Comparison of ENCODE assay signal across 18 mouse cellular contexts in the genomic region with DNA sequence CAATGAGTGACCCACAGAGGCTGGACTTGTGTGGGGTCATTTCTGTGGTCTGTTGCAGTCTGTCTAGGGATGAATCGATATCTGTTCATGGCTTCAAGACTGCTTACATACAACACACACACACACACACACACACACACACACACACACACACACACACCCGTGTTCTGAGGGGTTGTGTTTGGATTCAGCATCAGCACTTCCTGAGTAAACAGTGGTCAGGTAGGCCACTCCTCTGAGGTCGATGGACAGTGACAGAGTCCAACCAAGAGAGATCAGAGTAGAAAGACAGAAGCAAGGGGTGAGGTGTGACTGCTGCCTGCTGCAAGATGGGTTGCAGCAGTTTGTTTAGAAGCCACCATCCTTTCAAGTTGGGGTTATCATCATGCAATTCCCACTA.
DNase-seq lines count a peak whose midpoint lies in the region; ATAC-seq and TF ChIP-seq lines count a peak whose summit lies in the region.
"Had no signal": no experiment of that assay in that cellular context is flagged by ENCODE, and none has a peak within 500 bp of the region (broad histone marks: within the 10 kb centered on the region; RNA-seq: fewer than 3 reads in every experiment).

No protein-coding gene starts in this region.

- peaks cover 34% of the 10 kb centered on the region for H3K4me1 ChIP-seq in cortical plate, adult 2 months (ENCODE audit: control insufficient read depth, insufficient read depth, low read length)
- H3K4me1 ChIP-seq in liver, embryonic 13.5 days (replicated peaks) = peaks cover 12% of the 10 kb centered on the region; the same call in 1 of the 2 replicates
- H3K4me1 ChIP-seq in liver, postnatal 0 days (ENCODE audit: insufficient read depth) = peaks cover 6% of the 10 kb centered on the region
- 0 out of 2 replicates have a peak, but pooled peaks cover 3% of the 10 kb centered on the region for H3K4me1 ChIP-seq in lung, postnatal 0 days (ENCODE audit: insufficient read depth, low read depth, low read length)
- H3K4me1 ChIP-seq: embryonic facial prominence, embryonic 12.5 days; forebrain, embryonic 15.5 days had no signal

- 34% methylated on average over 3 of the region's 3 CpGs for WGBS in liver, embryonic 13.5 days (ENCODE audit: insufficient replicate concordance)
- WGBS in liver, postnatal 0 days (ENCODE audit: insufficient replicate concordance) = 28% methylated on average over 3 of the region's 3 CpGs
- WGBS in lung, postnatal 0 days = 34% methylated on average over 3 of the region's 3 CpGs

- no peak overlapping the region for H3K9ac ChIP-seq in liver, embryonic 13.5 days
- no peak overlapping the region for H3K9ac ChIP-seq in liver, postnatal 0 days (replicated peaks)
- no peak overlapping the region for H3K9ac ChIP-seq in lung, postnatal 0 days (replicated peaks; ENCODE audit: low read depth)
- H3K9ac ChIP-seq: embryonic facial prominence, embryonic 12.5 days; forebrain, embryonic 15.5 days; hindbrain, embryonic 12.5 days had no signal

- DNase-seq in liver = peak; percentile 18
- DNase-seq in liver, embryonic 13.5 days = no peak
- DNase-seq in liver, postnatal 0 days = peak; percentile 68
- no peak for DNase-seq in frontal cortex, postnatal 25 days (ENCODE audit: low spot score in 2 of 2)
- no peak for DNase-seq in lung, postnatal 4 days
- no peak for DNase-seq in lung, postnatal 0 days (ENCODE audit: low spot score)
- DNase-seq: adrenal gland, adult 2 months; adrenal gland, postnatal 36 days; cerebellum, adult 2 months; cerebellum, postnatal 10 days; gastrocnemius, postnatal 14 days; heart, postnatal 10 days; heart, postnatal 4 days had no signal

- H3K4me3 ChIP-seq in cortical plate, adult 2 months (ENCODE audit: insufficient read depth, low read length) = no peak overlapping the region
- no peak overlapping the region for H3K4me3 ChIP-seq in liver, embryonic 13.5 days (replicated peaks)
- H3K4me3 ChIP-seq in liver, postnatal 0 days (ENCODE audit: low read depth, low read length) = no peak overlapping the region
- no peak overlapping the region for H3K4me3 ChIP-seq in lung, postnatal 0 days (ENCODE audit: low read depth, low read length)
- H3K4me3 ChIP-seq: embryonic facial prominence, embryonic 12.5 days; forebrain, embryonic 15.5 days; hindbrain, embryonic 12.5 days had no signal

- H3K36me3 ChIP-seq in liver, embryonic 13.5 days = no peaks in the 10 kb centered on the region
- no peaks in the 10 kb centered on the region for H3K36me3 ChIP-seq in liver, postnatal 0 days (replicated peaks; ENCODE audit: insufficient read depth, low read length)
- H3K36me3 ChIP-seq in lung, postnatal 0 days (ENCODE audit: insufficient read depth, low read length) = no peaks in the 10 kb centered on the region
- H3K36me3 ChIP-seq: embryonic facial prominence, embryonic 12.5 days; forebrain, embryonic 15.5 days; hindbrain, embryonic 12.5 days had no signal

- TF ChIP-seq CTCF in cortical plate, adult 2 months (IDR thresholded peaks at IDR 0.05; ENCODE audit: extremely low read depth, insufficient read depth, low read length) = no peak
- no peak for TF ChIP-seq CTCF in liver, postnatal 0 days (IDR thresholded peaks at IDR 0.05; ENCODE audit: low read depth)
- no peak for TF ChIP-seq CTCF in lung, postnatal 0 days (IDR thresholded peaks at IDR 0.05)

- TF ChIP-seq EP300 in liver, postnatal 0 days (IDR thresholded peaks at IDR 0.05; ENCODE audit: low read depth) = 0 out of 2 replicates have a peak, but pooled peaks have one; percentile 28
- no peak for TF ChIP-seq EP300 in lung, postnatal 0 days (IDR thresholded peaks at IDR 0.05)

- no peaks in the 10 kb centered on the region for H3K27me3 ChIP-seq in liver, embryonic 13.5 days
- no peaks in the 10 kb centered on the region for H3K27me3 ChIP-seq in liver, postnatal 0 days (ENCODE audit: insufficient read depth, low read length)
- H3K27me3 ChIP-seq in lung, postnatal 0 days (replicated peaks; ENCODE audit: insufficient read depth, low read length) = no peaks in the 10 kb centered on the region
- H3K27me3 ChIP-seq: embryonic facial prominence, embryonic 12.5 days; forebrain, embryonic 15.5 days; hindbrain, embryonic 12.5 days had no signal

- no peak overlapping the region for H3K4me2 ChIP-seq in liver, embryonic 13.5 days
- no peak overlapping the region for H3K4me2 ChIP-seq in liver, postnatal 0 days (ENCODE audit: low read depth, low read length)
- no peak overlapping the region for H3K4me2 ChIP-seq in lung, postnatal 0 days (replicated peaks; ENCODE audit: low read depth, low read length)
- H3K4me2 ChIP-seq: embryonic facial prominence, embryonic 12.5 days; forebrain, embryonic 15.5 days; hindbrain, embryonic 12.5 days had no signal

- H3K27ac ChIP-seq in cortical plate, adult 2 months (ENCODE audit: insufficient read depth, low read length) = peak overlapping the region; percentile 38
- peak overlapping the region; percentile 45; the same call in 1 of the 2 replicates for H3K27ac ChIP-seq in liver, embryonic 13.5 days
- no peak overlapping the region for H3K27ac ChIP-seq in liver, postnatal 0 days (ENCODE audit: low read depth)
- H3K27ac ChIP-seq in lung, postnatal 0 days (ENCODE audit: low read length) = no peak overlapping the region
- H3K27ac ChIP-seq: embryonic facial prominence, embryonic 12.5 days; forebrain, embryonic 15.5 days; hindbrain, embryonic 12.5 days had no signal

- no peak for TF ChIP-seq POLR2A in cortical plate, adult 2 months (IDR thresholded peaks at IDR 0.05; ENCODE audit: extremely low read depth, insufficient read depth, low read length)

- ATAC-seq in liver, embryonic 13.5 days (ENCODE audit: low read depth) = peak; percentile 79
- peak; percentile 97 for ATAC-seq in liver, postnatal 0 days
- no peak for ATAC-seq in lung, postnatal 0 days
- no peak for ATAC-seq in granulocyte monocyte progenitor cell, adult 5-6 weeks (replicated peaks; ENCODE audit: poor library complexity, severe bottlenecking)
- ATAC-seq: forebrain, embryonic 15.5 days had no signal

- no peaks in the 10 kb centered on the region for H3K9me3 ChIP-seq in liver, embryonic 13.5 days (replicated peaks)
- no peaks in the 10 kb centered on the region for H3K9me3 ChIP-seq in liver, postnatal 0 days (ENCODE audit: low read length)
- H3K9me3 ChIP-seq in lung, postnatal 0 days (ENCODE audit: low read length) = no peaks in the 10 kb centered on the region
- H3K9me3 ChIP-seq: embryonic facial prominence, embryonic 12.5 days; forebrain, embryonic 15.5 days; hindbrain, embryonic 12.5 days had no signal

Comparison
In these comparisons a context has a peak if more than half of its experiments do, and no peak if none do; other contexts are left out.
1. H3K27ac ChIP-seq: peak in cortical plate, adult 2 months (single experiment) and liver, embryonic 13.5 days (single experiment); none in liver, postnatal 0 days (single experiment) and lung, postnatal 0 days (single experiment).
2. DNase-seq: peak in liver (single experiment) and liver, postnatal 0 days (single experiment); none in liver, embryonic 13.5 days (single experiment), frontal cortex, postnatal 25 days (0 of 2), lung, postnatal 4 days (0 of 2) and lung, postnatal 0 days (single experiment).
3. ATAC-seq: peak in liver, embryonic 13.5 days (single experiment) and liver, postnatal 0 days (single experiment); none in lung, postnatal 0 days (single experiment) and granulocyte monocyte progenitor cell, adult 5-6 weeks (single experiment).